Mouse (Mus musculus) cerebellum, adult 2 months (tissue): ENCODE data around the gene Fis1.

ENCODE experiments used
- CTCF ChIP-seq: fragments of 200-500 bp; IDR thresholded peaks from 2 replicates; pipeline ENCODE4 v1.5.1; 2011; ENCODE audit warnings: low read depth, mild to moderate bottlenecking, control low read depth, low read length, moderate library complexity, borderline replicate concordance; ENCODE audit not compliant: insufficient read depth
- POLR2A ChIP-seq: fragments of 200-500 bp; IDR thresholded peaks from 2 replicates; pipeline ENCODE4 v1.6.1; 2011; ENCODE audit warnings: low read length, control low read depth, borderline replicate concordance; ENCODE audit not compliant: insufficient read depth

- TF ChIP-seq CTCF = no peak
- no peak for TF ChIP-seq POLR2A
Measured at GRCm38 (mm10) chr5:136923751-136924478, 29.2 kb upstream of the Fis1 start.
